Mouse (Mus musculus) kidney, embryonic 14.5 days (tissue): ENCODE measurements around the gene Kcnh7. TPM values are rescaled to one million over a fixed set of nuclear protein-coding genes. Genes with fewer than 3 reads are reported as not detected.
A peak's percentile ranks its signal among the peaks of the same experiment; 100 is the strongest.

Experiments used
- ATAC-seq: fragments of 200-750 bp; cut with Nextera tagmentation; 2 replicates; pipeline ENCODE4 v1.8.0; 2017; ENCODE audit warnings: moderate number of reproducible peaks, mild to moderate bottlenecking, moderate TSS enrichment, moderate library complexity; ENCODE audit not compliant: low FRiP score, low TSS enrichment
- H3K27ac ChIP-seq: fragments of 300-500 bp; sonication (generic); 2 replicates; pipeline ENCODE4 v1.5.1; 2014; ENCODE audit warnings: low read depth, mild to moderate bottlenecking, low read length, moderate library complexity, mixed read lengths
- H3K27me3 ChIP-seq: fragments of 300-500 bp; sonication (generic); 2 replicates; pipeline ENCODE4 v1.6.1; 2014; ENCODE audit warnings: mild to moderate bottlenecking, low read length; ENCODE audit not compliant: control insufficient read depth, insufficient read depth
- H3K36me3 ChIP-seq: fragments of 300-500 bp; sonication (generic); 2 replicates; pipeline ENCODE4 v1.6.1; 2014; ENCODE audit warnings: low read length, mixed read lengths; ENCODE audit not compliant: control insufficient read depth, insufficient read depth
- H3K4me1 ChIP-seq: fragments of 300-500 bp; sonication (generic); 2 replicates; pipeline ENCODE4 v1.6.1; 2014; ENCODE audit warnings: low read length, mixed read lengths; ENCODE audit not compliant: control insufficient read depth, insufficient read depth
- H3K4me2 ChIP-seq: fragments of 300-500 bp; sonication (generic); replicated peaks from 2 replicates; pipeline ENCODE4 v1.6.1; 2014; ENCODE audit warnings: low read depth, mild to moderate bottlenecking, low read length
- H3K4me3 ChIP-seq: fragments of 300-500 bp; sonication (generic); 2 replicates; pipeline ENCODE4 v1.5.1; 2014; ENCODE audit warnings: mild to moderate bottlenecking, low read length
- H3K9ac ChIP-seq: fragments of 300-500 bp; sonication (generic); 2 replicates; pipeline ENCODE4 v1.6.1; 2014; ENCODE audit warnings: low read depth, mild to moderate bottlenecking, low read length, moderate library complexity
- H3K9me3 ChIP-seq: fragments of 300-500 bp; sonication (generic); 2 replicates; pipeline ENCODE4 v1.6.1; 2016; ENCODE audit warnings: low read length; ENCODE audit not compliant: control insufficient read depth
- WGBS: fragments of 180-500 bp; shearing (Covaris S2); extraction: QIAGEN DNeasy Blood & Tissue Kit; methylation state at CpG from one replicate; pipeline ENCODE4 v1.1.7; 2014; 5-methylcytosine and 5-hydroxymethylcytosine counted together
- polyA plus RNA-seq: library from polyadenylated mRNA; unstranded; fragments of >200 nt; fragmentation: Nextera tagmentation; extraction: Ambion mirVana; gene quantifications from 2 replicates; pipeline ENCODE4 v1.2.1, GENCODE M21; 2014

The Kcnh7 gene
- polyA plus RNA-seq, 1 experiment from 2014 or later, result 4.0 TPM

GRCm38 (mm10) chr2:62907688-62908087 is 276.4 kb downstream of the Kcnh7 start:
- Histone ChIP-seq H3K36me3 (no peaks in the 10 kb centered on the region), H3K4me3 (no peak overlapping the region), H3K9ac (no peak overlapping the region), H3K9me3 (no peaks in the 10 kb centered on the region), H3K27me3 (no peaks in the 10 kb centered on the region), H3K27ac (no peak overlapping the region), H3K4me1 (no peaks in the 10 kb centered on the region), H3K4me2 (no peak overlapping the region)
- WGBS, result 77% methylated on average over 3 of the region's 3 CpGs
- no peak for ATAC-seq

GRCm38 (mm10) chr2:62902363-62903353 is 281.4 kb downstream of the Kcnh7 start:
- H3K4me3 ChIP-seq, result no peak overlapping the region
- H3K4me1 ChIP-seq, result no peaks in the 10 kb centered on the region
- no peaks in the 10 kb centered on the region for H3K9me3 ChIP-seq
- no peaks in the 10 kb centered on the region for H3K36me3 ChIP-seq
- ATAC-seq, result peak; percentile 64; the same call in 1 of the 2 replicates
- H3K9ac ChIP-seq, result no peak overlapping the region
- H3K27ac ChIP-seq, result peak overlapping the region; percentile 26; the same call in 1 of the 2 replicates
- no peak overlapping the region for H3K4me2 ChIP-seq
- 52% methylated on average over 1 of the region's 1 CpGs for WGBS
- no peaks in the 10 kb centered on the region for H3K27me3 ChIP-seq

GRCm38 (mm10) chr2:62878763-62879162 is 305.3 kb downstream of the Kcnh7 start:
- 81% methylated on average over 4 of the region's 4 CpGs for WGBS
- Histone ChIP-seq H3K9me3 (no peaks in the 10 kb centered on the region), H3K4me3 (no peak overlapping the region), H3K4me2 (no peak overlapping the region), H3K9ac (no peak overlapping the region), H3K27ac (no peak overlapping the region), H3K4me1 (no peaks in the 10 kb centered on the region), H3K36me3 (no peaks in the 10 kb centered on the region), H3K27me3 (no peaks in the 10 kb centered on the region)
- no peak for ATAC-seq

GRCm38 (mm10) chr2:62855391-62855790 is 328.7 kb downstream of the Kcnh7 start:
- H3K9me3 ChIP-seq, result 0 out of 2 replicates have a peak, but pooled peaks cover 2% of the 10 kb centered on the region
- no peak overlapping the region for H3K9ac ChIP-seq
- no peak overlapping the region for H3K4me3 ChIP-seq
- WGBS, result 81% methylated on average over 3 of the region's 3 CpGs
- no peaks in the 10 kb centered on the region for H3K27me3 ChIP-seq
- H3K27ac ChIP-seq, result no peak overlapping the region
- no peaks in the 10 kb centered on the region for H3K4me1 ChIP-seq
- ATAC-seq, result no peak
- H3K36me3 ChIP-seq, result no peaks in the 10 kb centered on the region
- H3K4me2 ChIP-seq, result no peak overlapping the region

GRCm38 (mm10) chr2:62842630-62843029 is 341.5 kb downstream of the Kcnh7 start:
- H3K9ac ChIP-seq, result no peak overlapping the region
- H3K4me3 ChIP-seq, result no peak overlapping the region
- H3K36me3 ChIP-seq, result no peaks in the 10 kb centered on the region
- no peaks in the 10 kb centered on the region for H3K4me1 ChIP-seq
- no peaks in the 10 kb centered on the region for H3K27me3 ChIP-seq
- H3K4me2 ChIP-seq, result no peak overlapping the region
- 80% methylated on average over 1 of the region's 1 CpGs for WGBS
- no peak overlapping the region for H3K27ac ChIP-seq
- H3K9me3 ChIP-seq, result no peaks in the 10 kb centered on the region
- no peak for ATAC-seq

GRCm38 (mm10) chr2:62834261-62834660 is 349.8 kb downstream of the Kcnh7 start:
- no peak overlapping the region for H3K27ac ChIP-seq
- no peaks in the 10 kb centered on the region for H3K9me3 ChIP-seq
- H3K36me3 ChIP-seq, result no peaks in the 10 kb centered on the region
- H3K4me2 ChIP-seq, result no peak overlapping the region
- no peaks in the 10 kb centered on the region for H3K4me1 ChIP-seq
- H3K27me3 ChIP-seq, result no peaks in the 10 kb centered on the region
- H3K4me3 ChIP-seq, result no peak overlapping the region
- no peak for ATAC-seq
- 86% methylated on average over 1 of the region's 1 CpGs for WGBS
- H3K9ac ChIP-seq, result no peak overlapping the region

- 67% methylated on average over 2 of the region's 2 CpGs for WGBS
- no peaks in the 10 kb centered on the region for H3K4me1 ChIP-seq
- H3K4me2 ChIP-seq, result no peak overlapping the region
- no peaks in the 10 kb centered on the region for H3K36me3 ChIP-seq
- H3K27ac ChIP-seq, result no peak overlapping the region
- H3K27me3 ChIP-seq, result no peaks in the 10 kb centered on the region
- H3K9me3 ChIP-seq, result no peaks in the 10 kb centered on the region
- H3K4me3 ChIP-seq, result no peak overlapping the region
- H3K9ac ChIP-seq, result no peak overlapping the region
- ATAC-seq, result no peak
Observed at GRCm38 (mm10) chr2:62819231-62819630, 364.9 kb downstream of the Kcnh7 start.

- Histone ChIP-seq H3K27me3 (no peaks in the 10 kb centered on the region), H3K36me3 (no peaks in the 10 kb centered on the region), H3K4me1 (no peaks in the 10 kb centered on the region), H3K4me3 (no peak overlapping the region), H3K4me2 (no peak overlapping the region), H3K9ac (no peak overlapping the region), H3K9me3 (no peaks in the 10 kb centered on the region), H3K27ac (no peak overlapping the region)
- 77% methylated on average over 3 of the region's 3 CpGs for WGBS
- ATAC-seq, result no peak
Observed at GRCm38 (mm10) chr2:62816016-62816415, 368.1 kb downstream of the Kcnh7 start.

GRCm38 (mm10) chr2:62808813-62809212 is 375.3 kb downstream of the Kcnh7 start:
- Histone ChIP-seq H3K27ac (no peak overlapping the region), H3K4me3 (no peak overlapping the region), H3K36me3 (no peaks in the 10 kb centered on the region), H3K9me3 (no peaks in the 10 kb centered on the region), H3K9ac (no peak overlapping the region), H3K27me3 (no peaks in the 10 kb centered on the region), H3K4me2 (no peak overlapping the region), H3K4me1 (no peaks in the 10 kb centered on the region)
- WGBS, result 70% methylated on average over 4 of the region's 4 CpGs
- no peak for ATAC-seq
